Mouse (Mus musculus): ENCODE measurements around the gene A230050P20Rik. TPM values are rescaled to one million over a fixed set of nuclear protein-coding genes. Genes with fewer than 3 reads are reported as not detected.

The A230050P20Rik gene
- polyA plus RNA-seq (2015; fragmentation: Illumina TruSeq; extraction: RNeasy Lipid Tissue Mini Kit (QIAGEN cat#74804); ENCODE audit: insufficient read depth, low replicate concordance) = 29.9 TPM

DNA sequence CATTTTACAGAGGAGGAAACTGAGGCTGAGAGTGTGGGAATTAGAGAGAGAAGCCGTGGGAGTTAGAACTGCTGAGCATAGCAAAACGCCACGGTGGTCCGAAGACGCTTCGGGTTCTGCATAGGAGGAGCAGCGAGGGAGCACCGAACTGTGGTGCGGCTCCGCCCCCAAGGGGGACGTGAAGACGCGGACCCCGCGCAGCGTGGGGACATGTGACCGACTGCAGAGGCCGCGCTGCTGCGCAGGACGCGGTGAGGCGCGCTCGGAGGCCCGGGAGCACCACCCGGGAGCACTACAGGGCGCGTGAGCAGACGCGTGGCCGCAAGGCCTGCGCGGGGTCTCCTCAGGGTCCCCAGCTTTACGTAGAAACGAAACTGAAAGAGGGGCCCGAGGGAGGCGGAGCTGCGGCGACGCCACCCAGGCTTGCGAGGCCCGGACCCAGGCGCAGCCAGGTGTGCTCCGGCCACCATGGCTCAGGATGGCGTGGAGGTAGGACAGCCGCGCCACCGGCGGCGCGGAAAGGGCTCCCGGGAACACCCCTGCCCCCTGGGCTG, at the start of gene A230050P20Rik:
Gene A230050P20Rik, plus strand, starts transcription at position 195 of the 554 bp plus-strand sequence.

DNA sequence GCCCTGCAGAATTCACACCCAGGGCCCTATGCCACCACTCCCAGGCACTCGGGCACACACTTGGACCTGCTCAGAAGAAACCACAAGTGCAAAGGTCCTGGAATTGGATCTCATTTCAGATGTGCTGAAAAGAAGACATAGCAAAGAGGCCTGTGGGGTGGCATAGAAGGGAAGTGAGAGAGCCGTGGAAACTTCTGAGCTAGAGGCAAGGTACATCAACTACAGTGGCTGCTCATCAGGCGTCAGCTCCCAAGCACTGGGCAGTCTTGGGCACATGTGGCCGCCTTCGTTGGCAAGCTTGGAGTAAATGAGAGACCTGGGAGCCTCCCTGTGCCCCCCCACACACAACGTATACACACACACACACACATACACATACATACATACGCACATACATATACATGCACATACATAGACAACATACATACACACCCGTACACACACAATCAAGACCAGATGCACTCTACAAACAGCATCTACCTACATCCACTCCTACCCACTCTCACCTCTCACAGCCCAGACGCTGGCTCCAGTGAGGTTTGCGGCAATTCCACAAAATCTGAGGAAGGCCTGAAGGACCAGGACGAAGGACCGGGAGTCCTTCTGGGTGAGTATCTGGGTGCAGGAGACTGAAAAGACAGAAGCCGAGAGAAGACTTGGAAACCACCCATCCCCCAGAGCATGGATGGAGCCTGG, 10.8 kb downstream of the A230050P20Rik start, which contains the start of gene Angptl6:
Gene Angptl6, minus strand, starts transcription at position 631 of the 696 bp plus-strand sequence.

GRCm38 (mm10) chr9:20887704-20888385, 19.4 kb downstream of the A230050P20Rik start, which contains the start of gene Ppan:
Gene Ppan (plus strand): TSS chr9:20888175.

GRCm38 (mm10) chr9:20898511-20899073, 30.1 kb downstream of the A230050P20Rik start, which contains the start of gene Eif3g:
Gene Eif3g (minus strand): TSS chr9:20898623.

Other genes with a start within 250 kb of the A230050P20Rik start
- gene Ubl5, start 225.8 kb upstream of the A230050P20Rik start, polyA plus RNA-seq (2015; fragmentation: Illumina TruSeq; extraction: RNeasy Lipid Tissue Mini Kit (QIAGEN cat#74804); ENCODE audit: insufficient read depth, low replicate concordance) = 294 TPM
- gene Fbxl12, start 223.9 kb upstream of the A230050P20Rik start, polyA plus RNA-seq (2015; fragmentation: Illumina TruSeq; extraction: RNeasy Lipid Tissue Mini Kit (QIAGEN cat#74804); ENCODE audit: insufficient read depth, low replicate concordance) = 55.6 TPM
- 4.3 TPM for gene Pin1, start 216.5 kb upstream of the A230050P20Rik start, polyA plus RNA-seq (2015; fragmentation: Illumina TruSeq; extraction: RNeasy Lipid Tissue Mini Kit (QIAGEN cat#74804); ENCODE audit: insufficient read depth, low replicate concordance)
- gene Olfm2, start 122.3 kb upstream of the A230050P20Rik start, polyA plus RNA-seq (2015; fragmentation: Illumina TruSeq; extraction: RNeasy Lipid Tissue Mini Kit (QIAGEN cat#74804); ENCODE audit: insufficient read depth, low replicate concordance) = not detected
- gene Col5a3, start 53.6 kb upstream of the A230050P20Rik start, polyA plus RNA-seq (2015; fragmentation: Illumina TruSeq; extraction: RNeasy Lipid Tissue Mini Kit (QIAGEN cat#74804); ENCODE audit: insufficient read depth, low replicate concordance) = 0.29 TPM
- not detected for gene Rdh8, start 50.1 kb upstream of the A230050P20Rik start, polyA plus RNA-seq (2015; fragmentation: Illumina TruSeq; extraction: RNeasy Lipid Tissue Mini Kit (QIAGEN cat#74804); ENCODE audit: insufficient read depth, low replicate concordance)
- 0.44 TPM for gene Angptl6, start 11.1 kb downstream of the A230050P20Rik start, polyA plus RNA-seq (2015; fragmentation: Illumina TruSeq; extraction: RNeasy Lipid Tissue Mini Kit (QIAGEN cat#74804); ENCODE audit: insufficient read depth, low replicate concordance)
- 14.3 TPM for gene Ppan, start 19.5 kb downstream of the A230050P20Rik start, polyA plus RNA-seq (2015; fragmentation: Illumina TruSeq; extraction: RNeasy Lipid Tissue Mini Kit (QIAGEN cat#74804); ENCODE audit: insufficient read depth, low replicate concordance)
- 129 TPM for gene Eif3g, start 30.0 kb downstream of the A230050P20Rik start, polyA plus RNA-seq (2015; fragmentation: Illumina TruSeq; extraction: RNeasy Lipid Tissue Mini Kit (QIAGEN cat#74804); ENCODE audit: insufficient read depth, low replicate concordance)
- gene Dnmt1, start 91.2 kb downstream of the A230050P20Rik start, polyA plus RNA-seq (2015; fragmentation: Illumina TruSeq; extraction: RNeasy Lipid Tissue Mini Kit (QIAGEN cat#74804); ENCODE audit: insufficient read depth, low replicate concordance) = 50.1 TPM
- gene S1pr2, start 108.1 kb downstream of the A230050P20Rik start, polyA plus RNA-seq (2015; fragmentation: Illumina TruSeq; extraction: RNeasy Lipid Tissue Mini Kit (QIAGEN cat#74804); ENCODE audit: insufficient read depth, low replicate concordance) = 2.0 TPM
- 16.7 TPM for gene Mrpl4, start 134.1 kb downstream of the A230050P20Rik start, polyA plus RNA-seq (2015; fragmentation: Illumina TruSeq; extraction: RNeasy Lipid Tissue Mini Kit (QIAGEN cat#74804); ENCODE audit: insufficient read depth, low replicate concordance)
- gene Icam1, start 147.3 kb downstream of the A230050P20Rik start, polyA plus RNA-seq (2015; fragmentation: Illumina TruSeq; extraction: RNeasy Lipid Tissue Mini Kit (QIAGEN cat#74804); ENCODE audit: insufficient read depth, low replicate concordance) = 75.3 TPM
- 0.57 TPM for gene Icam4, start 160.7 kb downstream of the A230050P20Rik start, polyA plus RNA-seq (2015; fragmentation: Illumina TruSeq; extraction: RNeasy Lipid Tissue Mini Kit (QIAGEN cat#74804); ENCODE audit: insufficient read depth, low replicate concordance)
- 0.10 TPM for gene Icam5, start 163.4 kb downstream of the A230050P20Rik start, polyA plus RNA-seq (2015; fragmentation: Illumina TruSeq; extraction: RNeasy Lipid Tissue Mini Kit (QIAGEN cat#74804); ENCODE audit: insufficient read depth, low replicate concordance)
- gene Zglp1, start 198.5 kb downstream of the A230050P20Rik start, polyA plus RNA-seq (2015; fragmentation: Illumina TruSeq; extraction: RNeasy Lipid Tissue Mini Kit (QIAGEN cat#74804); ENCODE audit: insufficient read depth, low replicate concordance) = 0.33 TPM
- not detected for gene Gm49373, start 204.5 kb downstream of the A230050P20Rik start, polyA plus RNA-seq (2015; fragmentation: Illumina TruSeq; extraction: RNeasy Lipid Tissue Mini Kit (QIAGEN cat#74804); ENCODE audit: insufficient read depth, low replicate concordance)
- 21.1 TPM for gene Fdx1l, start 205.0 kb downstream of the A230050P20Rik start, polyA plus RNA-seq (2015; fragmentation: Illumina TruSeq; extraction: RNeasy Lipid Tissue Mini Kit (QIAGEN cat#74804); ENCODE audit: insufficient read depth, low replicate concordance)
- 1.5 TPM for gene Gm38431, start 223.4 kb downstream of the A230050P20Rik start, polyA plus RNA-seq (2015; fragmentation: Illumina TruSeq; extraction: RNeasy Lipid Tissue Mini Kit (QIAGEN cat#74804); ENCODE audit: insufficient read depth, low replicate concordance)
- 26.0 TPM for gene Raver1, start 223.4 kb downstream of the A230050P20Rik start, polyA plus RNA-seq (2015; fragmentation: Illumina TruSeq; extraction: RNeasy Lipid Tissue Mini Kit (QIAGEN cat#74804); ENCODE audit: insufficient read depth, low replicate concordance)